Mouse (Mus musculus): ENCODE results near the gene Panx3. TPM values are rescaled to one million over a fixed set of nuclear protein-coding genes. Genes with fewer than 3 reads are reported as not detected.

Gene Panx3
- polyA plus RNA-seq, 1 experiment from 2014 or later: 0.12 TPM

DNA sequence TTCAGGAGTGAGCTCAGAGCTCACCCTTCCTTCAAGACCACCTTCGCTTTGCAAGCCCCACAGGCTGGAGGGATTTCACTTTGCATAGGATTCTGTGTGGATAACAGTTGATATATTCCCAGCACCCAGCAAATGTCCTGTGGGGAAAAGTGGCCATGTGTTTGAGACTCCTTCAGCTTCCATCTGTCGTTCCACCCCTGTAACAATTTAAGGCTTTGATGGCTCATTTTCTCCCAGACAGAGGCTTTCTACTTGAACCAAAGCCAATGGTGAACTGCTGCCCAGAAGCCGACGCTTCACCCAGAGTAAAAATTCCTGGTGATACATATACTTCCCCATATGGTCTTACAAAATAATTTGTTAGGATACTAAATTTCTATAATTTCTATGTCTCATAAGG lies 6.3 kb upstream of the Panx3 start:
- H3K4me2 ChIP-seq (ENCODE audit: low read length): no peak overlapping the region
- H3K4me3 ChIP-seq (replicated peaks; ENCODE audit: low read depth, low read length): no peak overlapping the region
- H3K36me3 ChIP-seq (ENCODE audit: insufficient read depth, low read length): no peaks in the 10 kb centered on the region
- no peaks in the 10 kb centered on the region for H3K27me3 ChIP-seq (ENCODE audit: insufficient read depth, low read length)
- no peaks in the 10 kb centered on the region for H3K4me1 ChIP-seq (replicated peaks; ENCODE audit: insufficient read depth, low read length)
- no peak overlapping the region for H3K27ac ChIP-seq
- 72% methylated on average over 4 of the region's 4 CpGs for WGBS
- no peak for TF ChIP-seq CTCF (IDR thresholded peaks at IDR 0.05; ENCODE audit: low read depth)
- H3K9me3 ChIP-seq (replicated peaks; ENCODE audit: low read length): no peaks in the 10 kb centered on the region
- no peak overlapping the region for H3K9ac ChIP-seq (ENCODE audit: low read depth, low read length)
- DNase-seq (ENCODE audit: low spot score) (no peak), ATAC-seq (replicated peaks; ENCODE audit: low FRiP score, low read depth) (no peak)

DNA sequence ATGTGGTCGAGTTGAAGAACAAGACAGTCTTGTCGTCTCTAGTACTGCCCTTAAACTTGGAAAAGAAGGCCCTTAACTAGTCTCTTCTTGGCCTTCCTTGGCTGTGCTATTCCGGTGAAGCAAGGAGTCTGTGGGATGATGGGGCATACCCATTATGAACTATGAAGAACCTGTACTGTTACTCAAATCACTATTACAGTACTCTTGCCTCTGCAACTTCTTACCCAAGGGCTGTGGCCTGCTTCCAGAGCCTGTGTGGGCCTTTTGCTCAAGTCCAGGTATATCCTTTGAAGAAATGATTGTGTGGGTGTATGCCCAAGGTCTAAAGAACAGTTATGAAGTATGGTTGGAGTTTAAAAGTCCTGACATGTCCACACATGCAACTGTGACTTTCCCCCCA lies 1.2 kb upstream of the Panx3 start:
- ATAC-seq (replicated peaks; ENCODE audit: low FRiP score, low read depth) (no peak), DNase-seq (ENCODE audit: low spot score) (no peak)
- no peaks in the 10 kb centered on the region for H3K27me3 ChIP-seq (ENCODE audit: insufficient read depth, low read length)
- H3K4me1 ChIP-seq (replicated peaks; ENCODE audit: insufficient read depth, low read length): no peaks in the 10 kb centered on the region
- TF ChIP-seq CTCF (IDR thresholded peaks at IDR 0.05; ENCODE audit: low read depth): no peak
- H3K4me3 ChIP-seq (replicated peaks; ENCODE audit: low read depth, low read length): no peak overlapping the region
- H3K9ac ChIP-seq (ENCODE audit: low read depth, low read length): no peak overlapping the region
- no peaks in the 10 kb centered on the region for H3K9me3 ChIP-seq (replicated peaks; ENCODE audit: low read length)
- H3K4me2 ChIP-seq (ENCODE audit: low read length): no peak overlapping the region
- H3K27ac ChIP-seq: no peak overlapping the region
- WGBS: 93% methylated on average over 3 of the region's 3 CpGs
- no peaks in the 10 kb centered on the region for H3K36me3 ChIP-seq (ENCODE audit: insufficient read depth, low read length)

DNA sequence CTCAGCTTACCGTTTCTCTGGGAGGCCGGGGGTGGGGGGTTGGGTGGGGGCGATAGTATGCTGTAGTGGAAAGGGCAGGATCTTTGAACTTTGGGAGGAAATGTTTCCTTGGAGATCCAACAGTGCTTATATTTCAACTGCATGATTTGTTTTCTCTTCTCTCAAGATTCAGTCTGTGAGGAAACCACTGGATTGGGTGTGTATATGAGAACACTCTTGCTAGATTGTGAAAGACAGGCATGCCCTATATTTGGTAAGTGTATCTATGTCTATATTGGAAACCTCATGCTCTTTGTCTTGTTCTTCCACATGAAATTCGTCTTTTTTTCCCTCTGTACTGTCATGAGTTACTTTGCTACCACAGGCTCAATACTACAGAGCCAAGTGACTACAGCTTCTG lies 643 bp upstream of the Panx3 start:
- Histone ChIP-seq H3K27ac (no peak overlapping the region), H3K4me1 (replicated peaks; ENCODE audit: insufficient read depth, low read length) (no peaks in the 10 kb centered on the region), H3K36me3 (ENCODE audit: insufficient read depth, low read length) (no peaks in the 10 kb centered on the region), H3K4me2 (ENCODE audit: low read length) (no peak overlapping the region), H3K27me3 (ENCODE audit: insufficient read depth, low read length) (no peaks in the 10 kb centered on the region), H3K9me3 (replicated peaks; ENCODE audit: low read length) (no peaks in the 10 kb centered on the region), H3K4me3 (replicated peaks; ENCODE audit: low read depth, low read length) (no peak overlapping the region), H3K9ac (ENCODE audit: low read depth, low read length) (no peak overlapping the region)
- DNase-seq (ENCODE audit: low spot score): no peak
- ATAC-seq (replicated peaks; ENCODE audit: low FRiP score, low read depth): no peak
- WGBS: 32% methylated on average over 4 of the region's 4 CpGs
- no peak for TF ChIP-seq CTCF (IDR thresholded peaks at IDR 0.05; ENCODE audit: low read depth)

DNA sequence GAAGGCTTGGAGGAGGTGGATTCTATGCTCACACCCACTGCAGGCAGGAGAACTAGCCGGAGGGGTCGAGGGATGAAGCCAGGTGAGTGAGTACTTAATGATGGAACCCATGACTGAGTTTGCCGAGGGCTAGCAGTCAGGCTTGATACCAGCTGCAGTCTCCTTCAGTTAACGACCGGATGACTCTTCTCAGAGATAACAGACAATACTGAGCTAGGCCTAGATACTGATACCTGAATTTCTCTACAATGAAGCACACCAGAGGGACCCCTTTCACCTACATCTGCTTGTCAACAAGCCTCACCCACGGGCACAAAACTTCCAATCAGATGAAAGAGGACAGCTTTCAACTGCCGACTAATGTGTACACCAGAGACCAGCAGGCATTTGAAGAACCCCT lies 3.0 kb downstream of the Panx3 start:
- no peaks in the 10 kb centered on the region for H3K36me3 ChIP-seq (ENCODE audit: insufficient read depth, low read length)
- no peak overlapping the region for H3K27ac ChIP-seq
- no peak overlapping the region for H3K4me2 ChIP-seq (ENCODE audit: low read length)
- no peaks in the 10 kb centered on the region for H3K9me3 ChIP-seq (replicated peaks; ENCODE audit: low read length)
- 67% methylated on average over 7 of the region's 7 CpGs for WGBS
- no peak for TF ChIP-seq CTCF (IDR thresholded peaks at IDR 0.05; ENCODE audit: low read depth)
- no peaks in the 10 kb centered on the region for H3K4me1 ChIP-seq (replicated peaks; ENCODE audit: insufficient read depth, low read length)
- H3K9ac ChIP-seq (ENCODE audit: low read depth, low read length): no peak overlapping the region
- H3K27me3 ChIP-seq (ENCODE audit: insufficient read depth, low read length): no peaks in the 10 kb centered on the region
- H3K4me3 ChIP-seq (replicated peaks; ENCODE audit: low read depth, low read length): no peak overlapping the region
- DNase-seq (ENCODE audit: low spot score) (no peak), ATAC-seq (replicated peaks; ENCODE audit: low FRiP score, low read depth) (no peak)

DNA sequence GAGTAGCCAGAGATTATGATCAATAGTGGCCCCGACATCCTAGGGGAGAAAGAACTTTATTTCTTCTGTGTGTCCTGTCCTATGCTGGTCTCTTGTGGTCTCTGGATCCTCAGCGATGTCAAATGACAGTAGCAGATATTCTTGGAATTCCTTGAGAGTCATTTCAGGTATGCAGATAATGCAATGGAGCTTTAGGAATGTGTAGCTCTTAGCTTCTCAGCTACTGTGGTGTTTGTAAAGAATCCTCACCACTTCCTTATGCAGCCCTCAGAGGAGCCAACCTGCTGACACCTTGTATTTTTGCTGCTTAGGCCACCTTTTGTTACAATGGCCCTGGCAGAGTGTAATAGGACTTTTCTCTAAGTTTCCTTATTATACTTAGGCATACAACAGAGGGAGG lies 4.4 kb downstream of the Panx3 start:
- Histone ChIP-seq H3K9ac (ENCODE audit: low read depth, low read length) (no peak overlapping the region), H3K4me1 (replicated peaks; ENCODE audit: insufficient read depth, low read length) (no peaks in the 10 kb centered on the region), H3K9me3 (replicated peaks; ENCODE audit: low read length) (no peaks in the 10 kb centered on the region), H3K4me2 (ENCODE audit: low read length) (no peak overlapping the region), H3K4me3 (replicated peaks; ENCODE audit: low read depth, low read length) (no peak overlapping the region), H3K36me3 (ENCODE audit: insufficient read depth, low read length) (no peaks in the 10 kb centered on the region), H3K27ac (no peak overlapping the region), H3K27me3 (ENCODE audit: insufficient read depth, low read length) (no peaks in the 10 kb centered on the region)
- 71% methylated on average over 2 of the region's 2 CpGs for WGBS
- DNase-seq (ENCODE audit: low spot score): no peak
- no peak for ATAC-seq (replicated peaks; ENCODE audit: low FRiP score, low read depth)
- no peak for TF ChIP-seq CTCF (IDR thresholded peaks at IDR 0.05; ENCODE audit: low read depth)

DNA sequence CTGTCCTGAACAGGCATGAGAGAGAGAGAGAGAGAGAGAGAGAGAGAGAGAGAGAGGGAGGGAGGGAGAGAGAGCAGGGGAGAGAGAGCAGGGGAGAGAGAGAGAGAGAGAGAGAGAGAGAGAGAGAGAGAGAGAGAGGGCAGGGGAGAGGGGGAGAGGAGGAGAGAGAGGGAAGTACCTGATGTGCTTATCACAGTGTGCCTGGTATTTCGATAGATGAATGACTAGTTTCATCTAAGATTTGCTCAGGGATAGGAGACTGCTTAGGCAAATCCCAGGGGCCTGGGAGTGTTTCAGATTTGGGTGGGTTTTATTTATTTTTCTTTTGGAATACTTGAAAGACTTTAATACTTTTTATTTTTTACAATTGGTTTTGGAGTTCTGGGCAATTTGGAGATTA lies 5.8 kb downstream of the Panx3 start:
- Histone ChIP-seq H3K36me3 (ENCODE audit: insufficient read depth, low read length) (no peaks in the 10 kb centered on the region), H3K27ac (no peak overlapping the region), H3K4me1 (replicated peaks; ENCODE audit: insufficient read depth, low read length) (no peaks in the 10 kb centered on the region), H3K4me3 (replicated peaks; ENCODE audit: low read depth, low read length) (no peak overlapping the region), H3K4me2 (ENCODE audit: low read length) (no peak overlapping the region), H3K27me3 (ENCODE audit: insufficient read depth, low read length) (no peaks in the 10 kb centered on the region), H3K9ac (ENCODE audit: low read depth, low read length) (no peak overlapping the region), H3K9me3 (replicated peaks; ENCODE audit: low read length) (no peaks in the 10 kb centered on the region)
- 77% methylated on average over 1 of the region's 1 CpGs for WGBS
- no peak for ATAC-seq (replicated peaks; ENCODE audit: low FRiP score, low read depth)
- no peak for DNase-seq (ENCODE audit: low spot score)
- TF ChIP-seq CTCF (IDR thresholded peaks at IDR 0.05; ENCODE audit: low read depth): no peak

DNA sequence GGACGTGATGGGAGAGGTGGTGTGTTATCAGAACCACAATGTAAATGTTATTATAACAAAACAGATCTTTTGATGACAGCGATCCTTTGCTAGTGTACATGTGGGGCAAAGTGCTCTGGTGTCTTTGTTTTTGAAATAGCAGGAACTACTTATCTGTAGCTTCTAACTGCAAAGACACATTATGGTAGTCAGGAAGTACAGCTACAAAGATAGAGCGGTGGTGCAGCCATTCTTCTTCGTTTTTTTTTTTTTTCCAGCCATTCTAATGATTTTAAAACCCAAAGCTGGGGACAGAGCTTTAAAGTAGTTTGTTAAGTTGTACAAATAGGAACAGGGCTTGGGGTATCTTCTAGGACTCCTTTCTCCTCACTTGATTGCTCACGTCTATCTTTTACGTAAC lies 9.6 kb downstream of the Panx3 start:
- no peak for DNase-seq (ENCODE audit: low spot score)
- WGBS: 87% methylated on average over 6 of the region's 6 CpGs
- no peak for ATAC-seq (replicated peaks; ENCODE audit: low FRiP score, low read depth)
- H3K4me3 ChIP-seq (replicated peaks; ENCODE audit: low read depth, low read length): no peak overlapping the region
- TF ChIP-seq CTCF (IDR thresholded peaks at IDR 0.05; ENCODE audit: low read depth): no peak
- H3K4me2 ChIP-seq (ENCODE audit: low read length): no peak overlapping the region
- H3K36me3 ChIP-seq (ENCODE audit: insufficient read depth, low read length): peaks cover 1% of the 10 kb centered on the region; the same call in 1 of the 2 replicates
- H3K4me1 ChIP-seq (replicated peaks; ENCODE audit: insufficient read depth, low read length): 0 out of 2 replicates have a peak, but pooled peaks cover 3% of the 10 kb centered on the region
- H3K27me3 ChIP-seq (ENCODE audit: insufficient read depth, low read length): no peaks in the 10 kb centered on the region
- H3K9me3 ChIP-seq (replicated peaks; ENCODE audit: low read length): no peaks in the 10 kb centered on the region
- no peak overlapping the region for H3K9ac ChIP-seq (ENCODE audit: low read depth, low read length)
- no peak overlapping the region for H3K27ac ChIP-seq

Measured in kidney, postnatal 0 days (tissue).